Mouse (Mus musculus) midbrain, postnatal 0 days (tissue): ENCODE measurements around the gene Dennd2a. TPM values are rescaled to one million over a fixed set of nuclear protein-coding genes. Genes with fewer than 3 reads are reported as not detected.

ENCODE experiments used
- ATAC-seq: fragments of 200-750 bp; cut with Nextera tagmentation; 2 replicates; pipeline ENCODE4 v1.8.0; 2017; ENCODE audit warnings: moderate number of reproducible peaks, mild to moderate bottlenecking, moderate TSS enrichment, moderate library complexity; ENCODE audit not compliant: low FRiP score
- DNase-seq: peaks from one replicate; pipeline ENCODE4 v3.0.0-alpha.2; 2015; ENCODE audit warnings: low spot score
- H3K27ac ChIP-seq: fragments of 300-500 bp; sonication (generic); 2 replicates; pipeline ENCODE4 v1.5.1; 2014; ENCODE audit warnings: low read depth, mild to moderate bottlenecking, low read length, mixed read lengths
- H3K27me3 ChIP-seq: fragments of 300-500 bp; sonication (generic); 2 replicates; pipeline ENCODE4 v1.6.1; 2014; ENCODE audit warnings: low read length, control low read depth, mixed read lengths; ENCODE audit not compliant: insufficient read depth
- H3K36me3 ChIP-seq: fragments of 300-500 bp; sonication (generic); 2 replicates; pipeline ENCODE4 v1.6.1; 2014; ENCODE audit warnings: low read length, control low read depth, mixed read lengths; ENCODE audit not compliant: insufficient read depth
- H3K4me1 ChIP-seq: fragments of 300-500 bp; sonication (generic); 2 replicates; pipeline ENCODE4 v1.6.1; 2014; ENCODE audit warnings: mild to moderate bottlenecking, control low read depth, antibody characterized with exemption, low read length, mixed read lengths; ENCODE audit not compliant: insufficient read depth
- H3K4me2 ChIP-seq: fragments of 300-500 bp; sonication (generic); 2 replicates; pipeline ENCODE4 v1.6.1; 2014; ENCODE audit warnings: low read depth, mild to moderate bottlenecking, low read length, mixed read lengths; ENCODE audit not compliant: poor library complexity, severe bottlenecking
- H3K4me3 ChIP-seq: fragments of 300-500 bp; sonication (generic); 2 replicates; pipeline ENCODE4 v1.5.1; 2014; ENCODE audit warnings: low read depth, mild to moderate bottlenecking, low read length, moderate library complexity
- H3K9ac ChIP-seq: fragments of 300-500 bp; sonication (generic); replicated peaks from 2 replicates; pipeline ENCODE4 v1.6.1; 2014; ENCODE audit warnings: mild to moderate bottlenecking, low read length, moderate library complexity, mixed read lengths; ENCODE audit not compliant: poor library complexity, severe bottlenecking
- H3K9me3 ChIP-seq: fragments of 300-500 bp; sonication (generic); 2 replicates; pipeline ENCODE4 v1.6.1; 2016; ENCODE audit warnings: low read length, control low read depth
- CTCF ChIP-seq: IDR thresholded peaks from 2 replicates; pipeline ENCODE4 v1.5.1; 2016; ENCODE audit warnings: antibody characterized with exemption, mild to moderate bottlenecking
- WGBS: fragments of 180-500 bp; shearing (Covaris S2); extraction: QIAGEN DNeasy Blood & Tissue Kit; methylation state at CpG from one replicate; pipeline ENCODE4 v1.1.7; 2014; 5-methylcytosine and 5-hydroxymethylcytosine counted together
- polyA plus RNA-seq: library from polyadenylated mRNA; unstranded; fragments of >200 nt; fragmentation: Nextera tagmentation; extraction: Ambion mirVana; gene quantifications from 2 replicates; pipeline ENCODE4 v1.2.1, GENCODE M21; 2015
- total RNA-seq: library from RNA; depleted of rRNA; stranded (reverse); fragments of >200 nt; gene quantifications from 2 replicates; pipeline ENCODE4 v1.2.3, GENCODE M21; 2014

Gene Dennd2a
- total and polyA plus RNA-seq, 2 experiments from 2014 or later, result 9.8 to 15.9 TPM

GRCm38 (mm10) chr6:39427276-39428003 lies 130.2 kb downstream of the Dennd2a start:
- no peak for DNase-seq

GRCm38 (mm10) chr6:39426725-39427124 lies 130.9 kb downstream of the Dennd2a start:
- Histone ChIP-seq H3K4me2 (no peak overlapping the region), H3K4me3 (no peak overlapping the region), H3K4me1 (no peaks in the 10 kb centered on the region), H3K27ac (no peak overlapping the region), H3K9ac (no peak overlapping the region), H3K36me3 (no peaks in the 10 kb centered on the region), H3K9me3 (no peaks in the 10 kb centered on the region), H3K27me3 (no peaks in the 10 kb centered on the region)
- no peak for DNase-seq
- no peak for ATAC-seq
- 91% methylated on average over 4 of the region's 4 CpGs for WGBS
- no peak for TF ChIP-seq CTCF

More at GRCm38 (mm10) chr6:39427276-39428003, 130.2 kb downstream of the Dennd2a start:
- ATAC-seq, result no peak
- Histone ChIP-seq H3K27ac (no peak overlapping the region), H3K4me2 (no peak overlapping the region), H3K4me3 (no peak overlapping the region), H3K9ac (no peak overlapping the region), H3K27me3 (no peaks in the 10 kb centered on the region), H3K4me1 (no peaks in the 10 kb centered on the region), H3K36me3 (no peaks in the 10 kb centered on the region), H3K9me3 (no peaks in the 10 kb centered on the region)
- 83% methylated on average over 4 of the region's 4 CpGs for WGBS
- TF ChIP-seq CTCF, result no peak

- no peaks in the 10 kb centered on the region for H3K4me1 ChIP-seq
- H3K4me3 ChIP-seq, result no peak overlapping the region
- no peaks in the 10 kb centered on the region for H3K27me3 ChIP-seq
- no peak for TF ChIP-seq CTCF
- H3K9me3 ChIP-seq, result no peaks in the 10 kb centered on the region
- no peak overlapping the region for H3K4me2 ChIP-seq
- ATAC-seq (no peak), DNase-seq (no peak)
- H3K36me3 ChIP-seq, result no peaks in the 10 kb centered on the region
- H3K9ac ChIP-seq, result no peak overlapping the region
- H3K27ac ChIP-seq, result no peak overlapping the region
- 88% methylated on average over 2 of the region's 2 CpGs for WGBS
Measured at GRCm38 (mm10) chr6:39425181-39425580, 132.5 kb downstream of the Dennd2a start.

- no peak overlapping the region for H3K4me2 ChIP-seq
- no peak for TF ChIP-seq CTCF
- H3K27me3 ChIP-seq, result no peaks in the 10 kb centered on the region
- no peaks in the 10 kb centered on the region for H3K9me3 ChIP-seq
- H3K27ac ChIP-seq, result no peak overlapping the region
- no peak for ATAC-seq
- H3K9ac ChIP-seq, result no peak overlapping the region
- no peaks in the 10 kb centered on the region for H3K36me3 ChIP-seq
- no peak for DNase-seq
- 92% methylated on average over 7 of the region's 7 CpGs for WGBS
- no peaks in the 10 kb centered on the region for H3K4me1 ChIP-seq
- no peak overlapping the region for H3K4me3 ChIP-seq
Measured at GRCm38 (mm10) chr6:39423686-39424085, 134.0 kb downstream of the Dennd2a start.

GRCm38 (mm10) chr6:39423130-39423551 lies 134.5 kb downstream of the Dennd2a start:
- WGBS, result 72% methylated on average over 6 of the region's 6 CpGs
- Histone ChIP-seq H3K4me2 (no peak overlapping the region), H3K27me3 (no peaks in the 10 kb centered on the region), H3K9me3 (no peaks in the 10 kb centered on the region), H3K9ac (no peak overlapping the region), H3K36me3 (no peaks in the 10 kb centered on the region), H3K27ac (no peak overlapping the region), H3K4me3 (no peak overlapping the region), H3K4me1 (no peaks in the 10 kb centered on the region)
- TF ChIP-seq CTCF, result no peak
- DNase-seq (no peak), ATAC-seq (no peak)

- H3K27ac ChIP-seq, result peak overlapping the region; percentile 95
Measured at GRCm38 (mm10) chr6:39420867-39421266, 136.8 kb downstream of the Dennd2a start.

More at GRCm38 (mm10) chr6:39420867-39421266, 136.8 kb downstream of the Dennd2a start:
- 42% methylated on average over 4 of the region's 4 CpGs for WGBS
- TF ChIP-seq CTCF, result no peak
- DNase-seq (no peak), ATAC-seq (no peak)
- H3K36me3 ChIP-seq, result no peaks in the 10 kb centered on the region
- no peaks in the 10 kb centered on the region for H3K9me3 ChIP-seq
- peak overlapping the region; percentile 92 for H3K4me3 ChIP-seq
- no peak overlapping the region for H3K9ac ChIP-seq
- 0 out of 2 replicates have a peak, but pooled peaks cover 3% of the 10 kb centered on the region for H3K4me1 ChIP-seq
- peak overlapping the region; percentile 63 for H3K4me2 ChIP-seq
- no peaks in the 10 kb centered on the region for H3K27me3 ChIP-seq
